In the genomic region with DNA sequence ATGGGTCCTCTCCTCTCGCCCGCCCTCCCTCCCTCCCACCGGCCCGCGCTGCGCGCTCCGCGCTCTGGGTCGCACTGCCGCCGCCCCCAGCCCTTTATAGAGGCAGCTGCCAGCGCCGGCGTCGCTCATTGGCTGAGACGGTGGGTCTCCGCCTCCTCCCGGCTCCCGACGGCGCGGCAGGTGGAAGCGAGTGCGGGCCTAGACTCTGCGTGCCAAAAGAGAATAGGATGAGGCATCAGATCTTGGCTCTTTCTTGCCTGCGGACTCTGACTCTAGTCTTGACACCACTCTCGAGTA, we compare ENCODE assay signal across 8 mouse cellular contexts. TPM values are rescaled to one million over a fixed set of nuclear protein-coding genes. Genes with fewer than 3 reads are reported as not detected.
DNase-seq lines count a peak whose midpoint lies in the region; ATAC-seq and TF ChIP-seq lines count a peak whose summit lies in the region.

A gene (minus strand): TSS at position 66 of the 297 bp plus-strand sequence.

- no peak for DNase-seq in kidney, postnatal 10 days
- peak; percentile 92 for DNase-seq in cerebellum, adult 11-12 months
- peak; percentile 94 for DNase-seq in forebrain, postnatal 0 days
- DNase-seq in left cerebral cortex, adult 2 months (ENCODE audit: extremely low spot score in 1 of 2, low spot score in 2 of 2), result peak; percentile 84 to 88
- peak; percentile 89 for DNase-seq in neural tube, embryonic 11.5 days (ENCODE audit: low spot score)
- DNase-seq in spleen, adult 12 weeks (ENCODE audit: low spot score), result no peak

- 3% methylated on average over 18 of the region's 28 CpGs for WGBS in kidney, embryonic 14.5 days
- 9% methylated on average over 20 of the region's 28 CpGs for WGBS in forebrain, postnatal 0 days
- under 1% methylated on average over 21 of the region's 28 CpGs for WGBS in neural tube, embryonic 11.5 days

- ATAC-seq in kidney, embryonic 14.5 days (ENCODE audit: low FRiP score, low TSS enrichment), result no peak
- ATAC-seq in forebrain, postnatal 0 days, result peak; percentile 85
- peak; percentile 73 for ATAC-seq in neural tube, embryonic 11.5 days (ENCODE audit: insufficient read depth, low FRiP score, low TSS enrichment)
- no peak for ATAC-seq in megakaryocyte progenitor cell, adult 5-6 weeks (replicated peaks; ENCODE audit: poor library complexity)

- no peaks in the 10 kb centered on the region for H3K36me3 ChIP-seq in kidney, embryonic 14.5 days (ENCODE audit: control insufficient read depth, insufficient read depth, low read length)
- H3K36me3 ChIP-seq in forebrain, postnatal 0 days (ENCODE audit: insufficient read depth), result peaks cover 6% of the 10 kb centered on the region
- no peaks in the 10 kb centered on the region for H3K36me3 ChIP-seq in neural tube, embryonic 11.5 days (ENCODE audit: control insufficient read depth, insufficient read depth, low read length)

- peak within 1 kb of the TSS; percentile 74 for H3K4me2 ChIP-seq in kidney, embryonic 14.5 days (replicated peaks; ENCODE audit: low read depth, low read length)
- H3K4me2 ChIP-seq in forebrain, postnatal 0 days (ENCODE audit: low read depth), result peak within 1 kb of the TSS; percentile 79
- H3K4me2 ChIP-seq in neural tube, embryonic 11.5 days (ENCODE audit: low read depth), result peak within 1 kb of the TSS; percentile 68

- intact Hi-C loops in left cerebral cortex, adult 2 months (cut with DNase I), result loop anchor here (2.0 kb wide), 1 partner anchor 47 kb away; no protein-coding TSS in a partner anchor

- peaks cover 49% of the 10 kb centered on the region for H3K27me3 ChIP-seq in kidney, embryonic 14.5 days (ENCODE audit: control insufficient read depth, insufficient read depth, low read length)
- H3K27me3 ChIP-seq in forebrain, postnatal 0 days (ENCODE audit: insufficient read depth, low read length), result no peaks in the 10 kb centered on the region
- H3K27me3 ChIP-seq in neural tube, embryonic 11.5 days (ENCODE audit: control insufficient read depth, insufficient read depth, low read length), result peaks cover 19% of the 10 kb centered on the region

- no peaks in the 10 kb centered on the region for H3K9me3 ChIP-seq in kidney, embryonic 14.5 days (ENCODE audit: control insufficient read depth, low read length)
- H3K9me3 ChIP-seq in forebrain, postnatal 0 days (ENCODE audit: low read length), result no peaks in the 10 kb centered on the region
- no peaks in the 10 kb centered on the region for H3K9me3 ChIP-seq in neural tube, embryonic 11.5 days (ENCODE audit: control insufficient read depth, low read length)

- peak; percentile 28; the same call in 1 of the 2 replicates for TF ChIP-seq CTCF in forebrain, postnatal 0 days (IDR thresholded peaks at IDR 0.05; ENCODE audit: low read depth)
- TF ChIP-seq CTCF in left cerebral cortex, adult 2 months (IDR thresholded peaks at IDR 0.05), result peak; percentile 35

- peak within 1 kb of the TSS; percentile 34 for H3K4me3 ChIP-seq in kidney, embryonic 14.5 days (ENCODE audit: low read length)
- H3K4me3 ChIP-seq in forebrain, postnatal 0 days (ENCODE audit: low read depth, low read length), result peak within 1 kb of the TSS; percentile 92
- peak within 1 kb of the TSS; percentile 97 for H3K4me3 ChIP-seq in left cerebral cortex, adult 2 months
- peak within 1 kb of the TSS; percentile 81 for H3K4me3 ChIP-seq in neural tube, embryonic 11.5 days (ENCODE audit: low read depth, low read length)

- H3K27ac ChIP-seq in kidney, embryonic 14.5 days (ENCODE audit: low read depth, low read length), result no peak within 1 kb of the TSS
- H3K27ac ChIP-seq in forebrain, postnatal 0 days (ENCODE audit: low read depth, low read length), result peak within 1 kb of the TSS; percentile 95
- peak within 1 kb of the TSS; percentile 94 for H3K27ac ChIP-seq in left cerebral cortex, adult 2 months
- H3K27ac ChIP-seq in neural tube, embryonic 11.5 days (ENCODE audit: low read depth, low read length), result peak within 1 kb of the TSS; percentile 80

- H3K4me1 ChIP-seq in kidney, embryonic 14.5 days (ENCODE audit: control insufficient read depth, insufficient read depth, low read length), result peaks cover 20% of the 10 kb centered on the region
- peaks cover 19% of the 10 kb centered on the region for H3K4me1 ChIP-seq in forebrain, postnatal 0 days (ENCODE audit: insufficient read depth)
- peaks cover 16% of the 10 kb centered on the region for H3K4me1 ChIP-seq in neural tube, embryonic 11.5 days (ENCODE audit: control insufficient read depth, insufficient read depth, low read length)

- H3K9ac ChIP-seq in kidney, embryonic 14.5 days (ENCODE audit: low read depth, low read length), result no peak within 1 kb of the TSS; the same call in 1 of the 2 replicates
- peak within 1 kb of the TSS; percentile 95 for H3K9ac ChIP-seq in forebrain, postnatal 0 days
- peak within 1 kb of the TSS; percentile 89 for H3K9ac ChIP-seq in neural tube, embryonic 11.5 days (ENCODE audit: low read length)

RNA-seq across cellular contexts. Expression of the gene that starts here (rescaled TPM):
- 0.12 and 0.20 TPM in 2 replicates for polyA plus RNA-seq in kidney, embryonic 14.5 days (2014; fragmentation: Nextera tagmentation; extraction: Ambion mirVana)
- 159 and 191 TPM in 2 replicates for total RNA-seq in forebrain, postnatal 0 days (2014; rRNA removed)
- 51.3 and 74.7 TPM in 2 replicates for polyA plus RNA-seq in forebrain, postnatal 0 days (2015; fragmentation: Nextera tagmentation; extraction: Ambion mirVana)
- total RNA-seq in left cerebral cortex, adult 2 months (2021), result 100 to 1,000 TPM; 148 to 153 TPM
- polyA plus RNA-seq in neural tube, embryonic 11.5 days (2014; fragmentation: Nextera tagmentation; extraction: Ambion mirVana), result 64.6 and 69.1 TPM in 2 replicates
- total RNA-seq in megakaryocyte progenitor cell, adult 5-6 weeks (2015), result not detected in 2 replicates
- total RNA-seq in megakaryocyte progenitor cell, adult 5-6 weeks (2017), result not detected in 2 replicates

Comparison
In these comparisons a context has a peak if more than half of its experiments do, and no peak if none do; other contexts are left out.
1. RNA of the gene that starts here (total RNA-seq): 159 to 191 TPM in forebrain, postnatal 0 days and 148 to 153 TPM in left cerebral cortex, adult 2 months; not detected in megakaryocyte progenitor cell, adult 5-6 weeks; every median in the first group is over 100 times any median in the second.
2. RNA of the gene that starts here (polyA plus RNA-seq): 51.3 to 74.7 TPM in forebrain, postnatal 0 days and 64.6 to 69.1 TPM in neural tube, embryonic 11.5 days; 0.12 to 0.20 TPM in kidney, embryonic 14.5 days; every median in the first group is over 10 times any median in the second.
3. ATAC-seq: peak in forebrain, postnatal 0 days (single experiment) and neural tube, embryonic 11.5 days (single experiment); none in kidney, embryonic 14.5 days (single experiment) and megakaryocyte progenitor cell, adult 5-6 weeks (single experiment).
4. H3K4me3 ChIP-seq: peak in every context shown above with its lines; median percentile 97 in left cerebral cortex, adult 2 months; 92 in forebrain, postnatal 0 days; 81 in neural tube, embryonic 11.5 days; 34 in kidney, embryonic 14.5 days.
5. DNase-seq: peak in cerebellum, adult 11-12 months (single experiment), forebrain, postnatal 0 days (single experiment), left cerebral cortex, adult 2 months (2 of 2) and neural tube, embryonic 11.5 days (single experiment); none in kidney, postnatal 10 days (single experiment) and spleen, adult 12 weeks (single experiment).
6. Peak in every context shown above with its lines, with median percentiles within 50 percentile points of each other: H3K4me2 ChIP-seq.